Mouse (Mus musculus) ES-Bruce4 (cell line): ENCODE measurements around the gene Kncn.

Experiments
- CTCF ChIP-seq: IDR thresholded peaks from one replicate; pipeline ENCODE4 v1.8.1; 2011; ENCODE audit warnings: low read depth, low read length
- POLR2A ChIP-seq: IDR thresholded peaks from one replicate; pipeline ENCODE4 v1.8.1; 2011; ENCODE audit warnings: low read length; ENCODE audit not compliant: insufficient read depth

DNA sequence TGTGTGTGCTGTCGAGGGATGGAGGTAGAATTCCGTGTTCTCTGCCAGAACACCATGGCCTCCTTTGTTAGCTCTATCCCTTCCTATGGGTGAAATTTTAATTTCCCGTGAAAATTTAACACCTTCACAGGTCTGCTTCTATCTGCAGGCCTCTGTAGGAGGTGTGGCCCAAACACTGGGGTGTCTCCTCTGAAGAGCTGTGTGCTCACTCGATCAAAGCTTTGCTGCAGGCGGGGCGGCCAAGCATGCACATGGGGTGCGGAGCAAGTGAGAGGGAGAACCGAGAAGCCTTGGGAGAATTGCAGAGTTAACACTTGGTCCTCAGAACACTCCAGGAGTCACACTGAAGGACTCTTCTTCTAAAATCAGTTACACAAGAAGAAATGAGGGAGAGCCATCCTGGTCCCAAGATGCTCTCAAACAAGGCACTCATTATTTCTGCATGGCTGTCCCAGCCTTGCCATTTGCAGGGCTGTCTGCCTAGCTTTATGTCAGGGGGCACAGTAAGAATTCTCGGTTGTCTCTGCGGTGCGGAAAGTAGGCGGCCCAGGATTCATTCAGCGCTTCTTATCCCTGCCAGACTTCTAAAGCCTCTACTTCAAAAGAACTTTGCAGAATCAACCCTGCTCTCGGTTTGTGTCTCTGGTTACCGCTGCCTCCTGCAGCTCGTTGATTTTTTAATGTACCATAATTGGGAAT lies 14.5 kb upstream of the Kncn start:
- no peak for TF ChIP-seq CTCF
- TF ChIP-seq POLR2A: no peak
